Mouse (Mus musculus): ENCODE data around the gene Zbtb43. TPM values are rescaled to one million over a fixed set of nuclear protein-coding genes. Genes with fewer than 3 reads are reported as not detected.

The Zbtb43 gene
- polyA plus RNA-seq, 1 experiment from 2014 or later = 23.6 TPM

- no peaks in the 10 kb centered on the region; the same call in 1 of the 2 replicates for H3K4me1 ChIP-seq (replicated peaks)
- no peak overlapping the region for H3K4me2 ChIP-seq
- H3K36me3 ChIP-seq = no peaks in the 10 kb centered on the region
- no peak overlapping the region for H3K4me3 ChIP-seq
- no peaks in the 10 kb centered on the region for H3K27me3 ChIP-seq
- H3K27ac ChIP-seq (replicated peaks) = no peak overlapping the region
- H3K9ac ChIP-seq = no peak overlapping the region
- no peak for ATAC-seq (ENCODE audit: low read depth)
- H3K9me3 ChIP-seq = no peaks in the 10 kb centered on the region
Observed at GRCm38 (mm10) chr2:33475961-33476360, 7.6 kb upstream of the Zbtb43 start.

DNA sequence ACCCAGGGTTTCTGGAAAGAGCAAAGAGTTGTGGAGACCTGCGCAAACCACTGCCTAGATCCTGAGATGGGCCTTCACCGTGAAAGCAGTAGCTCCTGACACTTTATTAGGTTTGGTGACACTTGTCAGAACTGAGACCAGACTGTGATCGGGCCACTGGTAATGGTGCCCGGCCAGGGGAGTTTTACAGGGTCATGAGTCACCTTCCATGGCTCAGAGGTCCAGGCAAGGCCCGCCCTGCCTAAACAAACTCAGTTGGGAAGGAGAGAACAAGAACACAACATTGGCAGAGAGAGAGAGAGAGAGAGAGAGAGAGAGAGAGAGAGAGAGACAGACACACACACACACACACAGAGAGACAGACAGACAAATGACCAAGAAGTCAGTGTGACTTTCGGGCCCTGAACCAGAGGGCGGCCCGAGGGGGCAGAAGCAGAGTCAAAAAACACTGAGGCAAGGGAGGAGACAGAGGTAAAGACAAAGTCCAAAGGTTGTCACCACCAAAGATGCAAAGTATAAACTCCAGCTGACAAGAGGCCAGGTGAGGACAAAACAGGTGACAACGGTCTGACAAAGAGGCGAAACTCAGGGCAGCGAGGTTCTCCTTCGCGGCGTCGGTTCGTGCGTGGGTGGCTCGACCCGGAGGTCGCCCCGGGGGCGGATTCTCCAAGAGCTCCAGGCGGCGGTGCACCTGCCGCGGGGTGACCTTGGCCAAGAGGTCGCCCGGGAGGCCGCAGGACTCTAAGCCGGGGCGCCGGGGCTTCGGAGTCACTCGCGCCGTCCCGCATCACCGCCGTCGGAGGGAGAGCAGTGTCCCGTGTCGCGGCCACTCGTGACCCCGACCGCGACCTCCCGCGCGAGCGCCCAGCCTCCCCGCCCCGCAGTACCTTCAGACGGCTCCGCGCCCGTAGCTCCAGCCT is 553 bp downstream of the Zbtb43 start:
- Histone ChIP-seq H3K4me1 (replicated peaks) (peaks cover 30% of the 10 kb centered on the region), H3K27ac (replicated peaks) (peak overlapping the region; percentile 67), H3K36me3 (peaks cover 17% of the 10 kb centered on the region), H3K27me3 (no peaks in the 10 kb centered on the region), H3K4me2 (peak overlapping the region; percentile 91), H3K4me3 (peak overlapping the region; percentile 88), H3K9me3 (no peaks in the 10 kb centered on the region), H3K9ac (peak overlapping the region; percentile 96)
- no peak; the same call in none of the 2 replicates for ATAC-seq (ENCODE audit: low read depth)
- 6% methylated on average over 57 of the region's 57 CpGs for WGBS

DNA sequence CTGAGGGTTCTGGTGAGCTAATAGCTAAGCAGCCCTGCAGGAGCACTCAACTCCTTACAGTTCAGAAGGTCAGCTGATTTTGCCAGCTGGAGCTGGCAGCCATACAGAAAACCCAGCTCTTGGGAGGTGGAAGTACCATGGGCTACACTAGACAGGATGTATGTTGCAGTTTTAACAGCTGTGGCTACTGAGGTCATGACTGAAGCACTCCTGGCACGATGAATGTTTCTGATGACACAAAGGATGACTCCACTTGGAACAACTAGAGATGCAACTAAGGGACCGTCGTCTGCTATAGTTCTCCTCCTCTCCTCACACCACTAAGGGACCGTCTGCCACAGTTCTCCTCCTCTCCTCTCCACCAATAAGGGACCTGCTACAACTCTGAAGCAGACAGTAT is 2.4 kb downstream of the Zbtb43 start:
- no peak overlapping the region for H3K4me3 ChIP-seq
- peaks cover 30% of the 10 kb centered on the region for H3K4me1 ChIP-seq (replicated peaks)
- no peak overlapping the region for H3K27ac ChIP-seq (replicated peaks)
- 0 out of 2 replicates have a peak overlapping the region, but pooled peaks have one; percentile 91 for H3K4me2 ChIP-seq
- H3K9me3 ChIP-seq = no peaks in the 10 kb centered on the region
- H3K27me3 ChIP-seq = no peaks in the 10 kb centered on the region
- WGBS = 74% methylated on average over 4 of the region's 4 CpGs
- H3K36me3 ChIP-seq = peaks cover 35% of the 10 kb centered on the region
- 0 out of 2 replicates have a peak overlapping the region, but pooled peaks have one; percentile 43 for H3K9ac ChIP-seq
- no peak for ATAC-seq (ENCODE audit: low read depth)

GRCm38 (mm10) chr2:33465215-33465614 is 3.1 kb downstream of the Zbtb43 start:
- Histone ChIP-seq H3K4me1 (replicated peaks) (peaks cover 30% of the 10 kb centered on the region), H3K36me3 (peaks cover 43% of the 10 kb centered on the region), H3K9ac (0 out of 2 replicates have a peak overlapping the region, but pooled peaks have one; percentile 43), H3K4me3 (no peak overlapping the region), H3K9me3 (no peaks in the 10 kb centered on the region), H3K4me2 (no peak overlapping the region), H3K27ac (replicated peaks) (no peak overlapping the region), H3K27me3 (no peaks in the 10 kb centered on the region)
- 64% methylated on average over 5 of the region's 5 CpGs for WGBS
- no peak for ATAC-seq (ENCODE audit: low read depth)

DNA sequence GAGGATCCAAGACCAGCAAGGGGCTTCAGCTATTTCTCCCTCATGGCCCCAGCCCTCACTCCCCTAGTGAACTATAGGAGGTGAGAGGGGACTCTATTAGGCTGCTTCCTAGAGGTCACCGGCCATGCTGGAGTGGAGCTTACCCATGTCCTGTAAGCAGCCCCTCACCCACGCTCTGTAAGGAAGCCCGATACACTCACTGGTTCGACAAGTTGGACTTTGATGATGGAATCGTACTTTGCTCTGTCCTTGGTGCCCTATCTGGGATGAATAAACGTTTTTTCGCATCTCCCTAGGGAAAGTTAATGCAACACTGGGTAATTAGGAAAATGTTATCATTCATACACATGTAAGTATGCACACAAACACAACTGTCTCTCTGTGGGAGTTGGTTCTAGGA is 6.3 kb downstream of the Zbtb43 start:
- no peak for ATAC-seq (ENCODE audit: low read depth)
- H3K9ac ChIP-seq = no peak overlapping the region
- no peak overlapping the region for H3K4me2 ChIP-seq
- no peak overlapping the region for H3K4me3 ChIP-seq
- no peaks in the 10 kb centered on the region for H3K27me3 ChIP-seq
- no peaks in the 10 kb centered on the region for H3K9me3 ChIP-seq
- WGBS = 90% methylated on average over 7 of the region's 7 CpGs
- H3K4me1 ChIP-seq (replicated peaks) = peaks cover 22% of the 10 kb centered on the region
- H3K27ac ChIP-seq (replicated peaks) = no peak overlapping the region
- H3K36me3 ChIP-seq = peaks cover 59% of the 10 kb centered on the region

- Histone ChIP-seq H3K27me3 (no peaks in the 10 kb centered on the region), H3K4me2 (no peak overlapping the region), H3K9me3 (no peaks in the 10 kb centered on the region), H3K27ac (replicated peaks) (no peak overlapping the region), H3K9ac (no peak overlapping the region), H3K4me1 (replicated peaks) (peaks cover 12% of the 10 kb centered on the region), H3K36me3 (peaks cover 65% of the 10 kb centered on the region), H3K4me3 (no peak overlapping the region)
- 50% methylated on average over 1 of the region's 1 CpGs for WGBS
- no peak for ATAC-seq (ENCODE audit: low read depth)
Observed at GRCm38 (mm10) chr2:33461066-33461465, 7.3 kb downstream of the Zbtb43 start.

GRCm38 (mm10) chr2:33459660-33460059 is 8.7 kb downstream of the Zbtb43 start:
- no peak for ATAC-seq (ENCODE audit: low read depth)
- no peaks in the 10 kb centered on the region for H3K9me3 ChIP-seq
- no peak overlapping the region for H3K27ac ChIP-seq (replicated peaks)
- no peak overlapping the region for H3K4me2 ChIP-seq
- WGBS = 90% methylated on average over 4 of the region's 4 CpGs
- no peaks in the 10 kb centered on the region for H3K27me3 ChIP-seq
- H3K4me1 ChIP-seq (replicated peaks) = no peaks in the 10 kb centered on the region
- H3K9ac ChIP-seq = no peak overlapping the region
- H3K4me3 ChIP-seq = no peak overlapping the region
- H3K36me3 ChIP-seq = peaks cover 75% of the 10 kb centered on the region

- H3K4me3 ChIP-seq = no peak overlapping the region
- no peak for ATAC-seq (ENCODE audit: low read depth)
- H3K4me1 ChIP-seq (replicated peaks) = no peaks in the 10 kb centered on the region; the same call in 1 of the 2 replicates
- WGBS = 82% methylated on average over 3 of the region's 3 CpGs
- no peak overlapping the region for H3K9ac ChIP-seq
- H3K27ac ChIP-seq (replicated peaks) = no peak overlapping the region
- H3K4me2 ChIP-seq = no peak overlapping the region
- H3K9me3 ChIP-seq = no peaks in the 10 kb centered on the region
- H3K36me3 ChIP-seq = peaks cover 76% of the 10 kb centered on the region
- no peaks in the 10 kb centered on the region for H3K27me3 ChIP-seq
Observed at GRCm38 (mm10) chr2:33456696-33457095, 11.7 kb downstream of the Zbtb43 start.

DNA sequence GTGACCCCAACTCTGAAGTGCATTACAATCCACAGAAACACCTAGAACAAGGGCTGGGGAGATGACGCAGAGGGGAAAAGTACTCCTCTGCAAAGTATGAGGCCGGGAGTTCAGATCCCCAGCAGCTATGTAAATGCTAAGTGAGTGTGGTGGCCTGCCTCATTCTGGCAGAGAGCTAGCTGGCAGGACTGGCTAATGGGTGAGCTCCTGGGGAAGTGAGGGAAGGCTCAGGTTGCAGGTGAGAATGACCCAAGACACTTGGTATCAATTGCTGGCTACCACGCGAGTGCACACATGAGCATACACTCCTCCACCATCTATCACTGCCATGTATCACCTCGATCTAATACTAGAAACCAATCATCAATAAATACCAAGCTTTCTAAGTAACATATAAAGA is 12.1 kb downstream of the Zbtb43 start:
- Histone ChIP-seq H3K4me1 (replicated peaks) (peaks cover 3% of the 10 kb centered on the region; the same call in 1 of the 2 replicates), H3K9me3 (no peaks in the 10 kb centered on the region), H3K4me2 (no peak overlapping the region), H3K36me3 (peaks cover 76% of the 10 kb centered on the region), H3K27ac (replicated peaks) (no peak overlapping the region), H3K27me3 (no peaks in the 10 kb centered on the region), H3K4me3 (no peak overlapping the region), H3K9ac (no peak overlapping the region)
- no peak for ATAC-seq (ENCODE audit: low read depth)
- 93% methylated on average over 5 of the region's 5 CpGs for WGBS

- H3K36me3 ChIP-seq = peaks cover 76% of the 10 kb centered on the region
- H3K4me2 ChIP-seq = no peak overlapping the region
- no peak overlapping the region for H3K9ac ChIP-seq
- H3K4me1 ChIP-seq (replicated peaks) = peaks cover 6% of the 10 kb centered on the region; the same call in 1 of the 2 replicates
- no peaks in the 10 kb centered on the region for H3K9me3 ChIP-seq
- WGBS = 85% methylated on average over 3 of the region's 3 CpGs
- no peak overlapping the region for H3K27ac ChIP-seq (replicated peaks)
- ATAC-seq (ENCODE audit: low read depth) = no peak
- H3K4me3 ChIP-seq = no peak overlapping the region
- H3K27me3 ChIP-seq = no peaks in the 10 kb centered on the region
Observed at GRCm38 (mm10) chr2:33455350-33455749, 13.0 kb downstream of the Zbtb43 start.

GRCm38 (mm10) chr2:33454816-33455215 is 13.5 kb downstream of the Zbtb43 start:
- Histone ChIP-seq H3K4me1 (replicated peaks) (peaks cover 6% of the 10 kb centered on the region; the same call in 1 of the 2 replicates), H3K9me3 (no peaks in the 10 kb centered on the region), H3K4me2 (no peak overlapping the region), H3K4me3 (no peak overlapping the region), H3K27ac (replicated peaks) (no peak overlapping the region), H3K36me3 (peaks cover 75% of the 10 kb centered on the region), H3K27me3 (no peaks in the 10 kb centered on the region), H3K9ac (no peak overlapping the region)
- ATAC-seq (ENCODE audit: low read depth) = no peak
- 82% methylated on average over 8 of the region's 8 CpGs for WGBS

- no peaks in the 10 kb centered on the region for H3K27me3 ChIP-seq
- H3K27ac ChIP-seq (replicated peaks) = no peak overlapping the region
- H3K4me1 ChIP-seq (replicated peaks) = peaks cover 15% of the 10 kb centered on the region
- no peak for ATAC-seq (ENCODE audit: low read depth)
- peaks cover 78% of the 10 kb centered on the region for H3K36me3 ChIP-seq
- H3K9ac ChIP-seq = no peak overlapping the region
- WGBS = 82% methylated on average over 3 of the region's 3 CpGs
- H3K4me3 ChIP-seq = no peak overlapping the region
- H3K4me2 ChIP-seq = no peak overlapping the region
- H3K9me3 ChIP-seq = no peaks in the 10 kb centered on the region
Observed at GRCm38 (mm10) chr2:33453476-33453875, 14.9 kb downstream of the Zbtb43 start.

Data from neural tube, embryonic 13.5 days (tissue).